Mouse (Mus musculus) urinary bladder, adult 2 months (tissue): ENCODE measurements around the gene Sppl3. TPM values are rescaled to one million over a fixed set of nuclear protein-coding genes. Genes with fewer than 3 reads are reported as not detected.
A peak's percentile ranks its signal among the peaks of the same experiment; 100 is the strongest.

Experiments used
- DNase-seq: peaks from one replicate; pipeline ENCODE4 v3.0.0; 2022; ENCODE audit warnings: low spot score
- polyA plus RNA-seq: library from polyadenylated mRNA; depleted of rRNA; stranded (reverse); fragments of >200 nt; gene quantifications from 2 replicates; pipeline ENCODE4 v1.2.3, GENCODE M21; 2012

Gene Sppl3
- polyA plus RNA-seq, 1 experiment = 62.5 TPM

GRCm38 (mm10) chr5:115125211-115125871 lies 114.4 kb downstream of the Sppl3 start:
- peak; percentile 62 for DNase-seq

GRCm38 (mm10) chr5:115126578-115127312 lies 115.8 kb downstream of the Sppl3 start:
- no peak for DNase-seq

- no peak for DNase-seq
Observed at GRCm38 (mm10) chr5:115127421-115128179, 116.7 kb downstream of the Sppl3 start.

GRCm38 (mm10) chr5:115129328-115129727 lies 118.4 kb downstream of the Sppl3 start:
- no peak for DNase-seq

- no peak for DNase-seq
Observed at GRCm38 (mm10) chr5:115132465-115132864, 121.5 kb downstream of the Sppl3 start.

GRCm38 (mm10) chr5:115133358-115134066 lies 122.6 kb downstream of the Sppl3 start:
- no peak for DNase-seq

- peak; percentile 84 for DNase-seq
Observed at GRCm38 (mm10) chr5:115134234-115135165, 123.6 kb downstream of the Sppl3 start, which contains the start of gene Unc119b. Unc119b (minus strand) TSS chr5:115134975.

- DNase-seq = no peak
Observed at GRCm38 (mm10) chr5:115139124-115139523, 128.2 kb downstream of the Sppl3 start.

GRCm38 (mm10) chr5:115140726-115141125 lies 129.8 kb downstream of the Sppl3 start:
- no peak for DNase-seq

- DNase-seq = no peak
Observed at GRCm38 (mm10) chr5:115142166-115142697, 131.3 kb downstream of the Sppl3 start.

GRCm38 (mm10) chr5:115143552-115143951 lies 132.6 kb downstream of the Sppl3 start:
- DNase-seq = no peak

GRCm38 (mm10) chr5:115144471-115144870 lies 133.5 kb downstream of the Sppl3 start:
- no peak for DNase-seq

GRCm38 (mm10) chr5:115145253-115145968 lies 134.5 kb downstream of the Sppl3 start:
- no peak for DNase-seq

- no peak for DNase-seq
Observed at GRCm38 (mm10) chr5:115145976-115146746, 135.2 kb downstream of the Sppl3 start.

GRCm38 (mm10) chr5:115146747-115147130 lies 135.8 kb downstream of the Sppl3 start:
- no peak for DNase-seq

- DNase-seq = no peak
Observed at GRCm38 (mm10) chr5:115147388-115147787, 136.5 kb downstream of the Sppl3 start.

GRCm38 (mm10) chr5:115148378-115148777 lies 137.4 kb downstream of the Sppl3 start:
- no peak for DNase-seq
